Mouse (Mus musculus) forebrain, embryonic 10.5 days (tissue): ENCODE data around the gene Cd247. TPM values are rescaled to one million over a fixed set of nuclear protein-coding genes. Genes with fewer than 3 reads are reported as not detected.

Experiments used
- DNase-seq: peaks from one replicate; pipeline ENCODE4 v3.0.0-alpha.2; 2017; ENCODE audit warnings: low spot score; ENCODE audit errors: extremely low spot score
- H3K27ac ChIP-seq: fragments of 300-500 bp; sonication (generic); 2 replicates; pipeline ENCODE4 v1.5.1; 2016; ENCODE audit warnings: mild to moderate bottlenecking
- H3K27me3 ChIP-seq: fragments of 300-500 bp; sonication (generic); 2 replicates; pipeline ENCODE4 v1.6.1; 2016; ENCODE audit warnings: mild to moderate bottlenecking; ENCODE audit not compliant: poor library complexity, severe bottlenecking
- H3K36me3 ChIP-seq: fragments of 300-500 bp; sonication (generic); replicated peaks from 2 replicates; pipeline ENCODE4 v1.6.1; 2016; ENCODE audit warnings: mild to moderate bottlenecking, moderate library complexity
- H3K4me1 ChIP-seq: fragments of 300-500 bp; sonication (generic); 2 replicates; pipeline ENCODE4 v1.6.1; 2016
- H3K4me3 ChIP-seq: fragments of 300-500 bp; sonication (generic); 2 replicates; pipeline ENCODE4 v1.5.1; 2016; ENCODE audit warnings: mild to moderate bottlenecking, moderate library complexity
- H3K9me3 ChIP-seq: fragments of 300-500 bp; sonication (generic); 2 replicates; pipeline ENCODE4 v1.6.1; 2016; ENCODE audit warnings: mild to moderate bottlenecking, moderate library complexity
- WGBS: fragments of 180-500 bp; shearing (Covaris S2); methylation state at CpG from one replicate; pipeline ENCODE4 v1.1.7; 2016; 5-methylcytosine and 5-hydroxymethylcytosine counted together
- polyA plus RNA-seq: library from polyadenylated mRNA; unstranded; fragments of >200 nt; fragmentation: Nextera tagmentation; extraction: Ambion mirVana; gene quantifications from 2 replicates; pipeline ENCODE4 v1.2.1, GENCODE M21; 2016

The Cd247 gene
- polyA plus RNA-seq, 1 experiment from 2014 or later: 1.4 TPM

DNA sequence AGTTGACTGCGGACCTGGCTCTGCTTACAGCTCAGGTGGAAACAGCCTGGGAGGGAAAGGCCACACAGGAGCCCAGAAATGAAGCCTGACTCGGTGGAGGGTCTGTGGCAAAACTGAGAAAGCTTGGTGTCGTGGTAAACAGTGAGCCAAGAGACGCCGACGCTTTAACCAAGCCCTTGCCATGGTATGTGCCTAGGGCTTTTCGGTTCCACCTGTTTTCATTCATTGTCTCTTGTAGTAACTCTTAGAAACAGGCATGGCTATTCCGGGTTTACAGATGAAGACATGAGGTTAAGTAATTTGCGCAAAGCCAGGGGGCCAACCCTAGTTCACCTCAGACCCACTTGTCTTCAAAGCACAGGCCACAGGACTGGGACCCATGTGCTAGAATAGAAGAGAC, 23.9 kb upstream of the Cd247 start:
- Histone ChIP-seq H3K27me3 (peaks cover 50% of the 10 kb centered on the region), H3K4me1 (peaks cover 35% of the 10 kb centered on the region), H3K36me3 (no peaks in the 10 kb centered on the region), H3K4me3 (peak overlapping the region; percentile 73), H3K27ac (no peak overlapping the region), H3K9me3 (no peaks in the 10 kb centered on the region; the same call in 1 of the 2 replicates)
- 50% methylated on average over 9 of the region's 9 CpGs for WGBS
- DNase-seq: no peak

GRCm38 (mm10) chr1:165765041-165765440, 23.4 kb upstream of the Cd247 start:
- Histone ChIP-seq H3K36me3 (no peaks in the 10 kb centered on the region), H3K4me3 (peak overlapping the region; percentile 73), H3K27me3 (peaks cover 50% of the 10 kb centered on the region), H3K9me3 (no peaks in the 10 kb centered on the region; the same call in 1 of the 2 replicates), H3K27ac (no peak overlapping the region), H3K4me1 (peaks cover 35% of the 10 kb centered on the region)
- 81% methylated on average over 11 of the region's 11 CpGs for WGBS
- DNase-seq: no peak

DNA sequence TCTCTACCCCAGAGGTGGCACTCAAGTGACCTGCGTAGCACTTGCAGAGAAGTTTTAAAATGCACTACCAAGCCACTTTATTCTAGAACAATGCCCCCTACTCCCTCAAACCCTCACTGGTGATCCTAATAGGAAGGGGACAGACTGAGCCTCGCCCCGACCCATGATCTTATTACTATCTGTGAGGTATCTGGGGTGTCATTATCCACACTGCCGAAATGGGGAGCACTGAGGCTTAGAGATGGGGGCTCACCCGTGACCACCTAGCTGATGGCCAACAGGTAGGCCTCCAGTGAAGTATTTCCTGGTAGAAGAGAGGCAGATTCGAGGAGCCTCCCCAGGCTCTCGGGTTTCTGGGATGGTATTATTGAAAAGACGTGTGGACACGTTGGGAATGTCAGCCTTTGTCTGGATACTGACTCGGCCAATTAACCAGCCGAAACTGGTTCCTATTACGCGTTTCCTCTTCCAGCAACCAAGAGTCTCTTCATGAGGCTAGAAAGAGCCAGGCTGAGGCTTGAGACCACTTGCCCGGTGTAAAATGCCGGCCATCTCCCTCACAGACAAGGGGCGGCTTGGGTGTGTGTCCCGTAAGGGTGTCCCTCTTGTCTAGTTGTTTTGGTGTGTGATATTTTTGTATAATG, 22.7 kb upstream of the Cd247 start:
- H3K27me3 ChIP-seq: peaks cover 50% of the 10 kb centered on the region
- no peaks in the 10 kb centered on the region; the same call in 1 of the 2 replicates for H3K9me3 ChIP-seq
- no peak for DNase-seq
- H3K27ac ChIP-seq: peak overlapping the region; percentile 51; the same call in 1 of the 2 replicates
- peaks cover 35% of the 10 kb centered on the region for H3K4me1 ChIP-seq
- 84% methylated on average over 17 of the region's 17 CpGs for WGBS
- no peaks in the 10 kb centered on the region; the same call in 1 of the 2 replicates for H3K36me3 ChIP-seq
- H3K4me3 ChIP-seq: peak overlapping the region; percentile 73; the same call in 1 of the 2 replicates

GRCm38 (mm10) chr1:165766295-165766890, 22.1 kb upstream of the Cd247 start:
- H3K27ac ChIP-seq: 0 out of 2 replicates have a peak overlapping the region, but pooled peaks have one; percentile 51
- 90% methylated on average over 7 of the region's 7 CpGs for WGBS
- H3K36me3 ChIP-seq: no peaks in the 10 kb centered on the region; the same call in 1 of the 2 replicates
- no peaks in the 10 kb centered on the region; the same call in 1 of the 2 replicates for H3K9me3 ChIP-seq
- H3K4me3 ChIP-seq: no peak overlapping the region
- H3K27me3 ChIP-seq: peaks cover 50% of the 10 kb centered on the region
- peaks cover 41% of the 10 kb centered on the region for H3K4me1 ChIP-seq
- no peak for DNase-seq

DNA sequence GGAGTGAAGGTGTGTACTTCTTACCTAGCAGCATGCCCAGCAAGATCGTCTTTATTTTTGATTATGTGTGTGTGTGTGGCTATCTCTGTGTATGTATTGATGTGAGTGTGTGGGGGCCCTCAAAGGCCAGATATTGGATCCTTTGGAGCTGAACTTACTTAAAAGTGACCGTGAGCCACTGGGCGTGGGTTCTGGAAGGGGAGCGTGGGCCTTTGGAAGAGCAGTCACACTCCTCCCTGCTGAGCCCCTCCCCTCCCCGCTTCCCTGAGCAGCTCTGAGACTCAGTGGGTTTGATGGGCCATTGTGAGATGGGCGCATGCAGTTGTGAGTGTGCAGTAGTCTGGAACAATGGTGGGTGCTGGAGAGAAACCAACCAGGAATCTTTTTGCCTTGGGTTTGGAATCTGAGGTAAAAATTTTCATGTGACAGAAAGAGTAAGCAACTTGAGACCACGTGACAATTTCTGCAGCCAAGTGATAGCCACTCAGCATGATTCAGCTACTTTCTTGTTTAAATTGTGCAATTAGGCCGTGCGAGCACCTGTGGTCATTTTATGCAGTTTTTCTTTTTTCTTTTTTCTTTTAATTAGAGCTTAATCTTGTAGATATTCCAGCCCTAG, 19.5 kb upstream of the Cd247 start:
- H3K4me3 ChIP-seq: no peak overlapping the region
- no peak for DNase-seq
- H3K4me1 ChIP-seq: peaks cover 43% of the 10 kb centered on the region
- no peaks in the 10 kb centered on the region; the same call in 1 of the 2 replicates for H3K9me3 ChIP-seq
- peaks cover under 1% of the 10 kb centered on the region; the same call in 1 of the 2 replicates for H3K36me3 ChIP-seq
- WGBS: 83% methylated on average over 9 of the region's 9 CpGs
- H3K27ac ChIP-seq: no peak overlapping the region
- peaks cover 43% of the 10 kb centered on the region for H3K27me3 ChIP-seq

GRCm38 (mm10) chr1:165770181-165770759, 18.2 kb upstream of the Cd247 start:
- 87% methylated on average over 10 of the region's 10 CpGs for WGBS
- Histone ChIP-seq H3K27me3 (peaks cover 35% of the 10 kb centered on the region), H3K27ac (no peak overlapping the region), H3K9me3 (no peaks in the 10 kb centered on the region; the same call in 1 of the 2 replicates), H3K4me1 (peaks cover 30% of the 10 kb centered on the region), H3K4me3 (no peak overlapping the region), H3K36me3 (peaks cover 3% of the 10 kb centered on the region; the same call in 1 of the 2 replicates)
- DNase-seq: no peak

- H3K4me1 ChIP-seq: peaks cover 30% of the 10 kb centered on the region
- peaks cover 3% of the 10 kb centered on the region; the same call in 1 of the 2 replicates for H3K36me3 ChIP-seq
- H3K27ac ChIP-seq: no peak overlapping the region
- H3K9me3 ChIP-seq: no peaks in the 10 kb centered on the region; the same call in 1 of the 2 replicates
- peak; percentile 83 for DNase-seq
- 2% methylated on average over 12 of the region's 12 CpGs for WGBS
- H3K4me3 ChIP-seq: no peak overlapping the region
- H3K27me3 ChIP-seq: peaks cover 32% of the 10 kb centered on the region
These were observed 17.0 kb upstream of the Cd247 start for GRCm38 (mm10) chr1:165771491-165771897.

DNA sequence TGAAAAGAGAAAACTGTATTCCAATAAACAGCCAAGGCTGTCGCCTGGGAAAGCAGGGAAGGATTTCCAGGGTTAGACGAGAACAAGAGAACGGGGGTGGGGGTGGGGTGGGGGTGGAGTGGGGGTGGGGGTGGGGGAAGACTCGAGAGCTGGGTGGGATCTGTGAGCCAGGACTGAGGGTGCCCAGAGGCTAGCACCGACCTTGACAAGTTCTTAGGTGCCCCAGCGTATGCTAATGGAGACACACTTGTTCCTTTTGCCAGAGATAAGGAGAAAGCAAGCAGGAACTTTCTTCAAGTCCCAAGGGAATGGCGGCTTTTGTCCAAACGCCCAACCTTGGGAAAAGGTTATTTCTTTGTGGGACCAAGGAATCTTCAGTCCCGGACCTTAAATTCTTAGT, 16.5 kb upstream of the Cd247 start:
- 52% methylated on average over 9 of the region's 9 CpGs for WGBS
- Histone ChIP-seq H3K9me3 (no peaks in the 10 kb centered on the region; the same call in 1 of the 2 replicates), H3K27me3 (peaks cover 32% of the 10 kb centered on the region), H3K27ac (no peak overlapping the region), H3K4me3 (no peak overlapping the region), H3K4me1 (peaks cover 35% of the 10 kb centered on the region), H3K36me3 (peaks cover 3% of the 10 kb centered on the region; the same call in 1 of the 2 replicates)
- DNase-seq: no peak

- peaks cover 3% of the 10 kb centered on the region; the same call in 1 of the 2 replicates for H3K36me3 ChIP-seq
- H3K27me3 ChIP-seq: peaks cover 42% of the 10 kb centered on the region
- no peaks in the 10 kb centered on the region for H3K9me3 ChIP-seq
- no peak overlapping the region for H3K27ac ChIP-seq
- DNase-seq: peak; percentile 65
- H3K4me1 ChIP-seq: peaks cover 42% of the 10 kb centered on the region
- 48% methylated on average over 19 of the region's 19 CpGs for WGBS
- H3K4me3 ChIP-seq: no peak overlapping the region
These were observed 12.8 kb upstream of the Cd247 start for GRCm38 (mm10) chr1:165775518-165776294.

- Histone ChIP-seq H3K4me3 (peak overlapping the region; percentile 53), H3K9me3 (no peaks in the 10 kb centered on the region), H3K4me1 (peaks cover 36% of the 10 kb centered on the region), H3K36me3 (no peaks in the 10 kb centered on the region), H3K27ac (peak overlapping the region; percentile 82), H3K27me3 (peaks cover 64% of the 10 kb centered on the region)
- DNase-seq: peak; percentile 61
- WGBS: 3% methylated on average over 13 of the region's 13 CpGs
These were observed 8.4 kb upstream of the Cd247 start for GRCm38 (mm10) chr1:165779954-165780585.

- H3K36me3 ChIP-seq: no peaks in the 10 kb centered on the region
- H3K4me3 ChIP-seq: peak overlapping the region; percentile 53
- peaks cover 64% of the 10 kb centered on the region for H3K27me3 ChIP-seq
- H3K9me3 ChIP-seq: no peaks in the 10 kb centered on the region
- H3K27ac ChIP-seq: peak overlapping the region; percentile 82
- peak; percentile 57 for DNase-seq
- WGBS: 1% methylated on average over 20 of the region's 20 CpGs
- peaks cover 32% of the 10 kb centered on the region for H3K4me1 ChIP-seq
These were observed 7.8 kb upstream of the Cd247 start for GRCm38 (mm10) chr1:165780586-165781111.
